Mouse (Mus musculus) spleen, postnatal 0 days (tissue): ENCODE measurements around the gene Vwf. TPM values are rescaled to one million over a fixed set of nuclear protein-coding genes. Genes with fewer than 3 reads are reported as not detected.

Experiments used
- polyA plus RNA-seq: library from polyadenylated mRNA; unstranded; fragments of >200 nt; fragmentation: Nextera tagmentation; extraction: Ambion mirVana; gene quantifications from 2 replicates; pipeline ENCODE4 v1.2.1, GENCODE M21; 2015

The Vwf gene
- 13.5 and 14.3 TPM in 2 replicates for polyA plus RNA-seq

GRCm38 (mm10) chr6:125546474-125546873, at the start of gene Vwf:
Gene Vwf (plus strand): TSS chr6:125546774.

DNA sequence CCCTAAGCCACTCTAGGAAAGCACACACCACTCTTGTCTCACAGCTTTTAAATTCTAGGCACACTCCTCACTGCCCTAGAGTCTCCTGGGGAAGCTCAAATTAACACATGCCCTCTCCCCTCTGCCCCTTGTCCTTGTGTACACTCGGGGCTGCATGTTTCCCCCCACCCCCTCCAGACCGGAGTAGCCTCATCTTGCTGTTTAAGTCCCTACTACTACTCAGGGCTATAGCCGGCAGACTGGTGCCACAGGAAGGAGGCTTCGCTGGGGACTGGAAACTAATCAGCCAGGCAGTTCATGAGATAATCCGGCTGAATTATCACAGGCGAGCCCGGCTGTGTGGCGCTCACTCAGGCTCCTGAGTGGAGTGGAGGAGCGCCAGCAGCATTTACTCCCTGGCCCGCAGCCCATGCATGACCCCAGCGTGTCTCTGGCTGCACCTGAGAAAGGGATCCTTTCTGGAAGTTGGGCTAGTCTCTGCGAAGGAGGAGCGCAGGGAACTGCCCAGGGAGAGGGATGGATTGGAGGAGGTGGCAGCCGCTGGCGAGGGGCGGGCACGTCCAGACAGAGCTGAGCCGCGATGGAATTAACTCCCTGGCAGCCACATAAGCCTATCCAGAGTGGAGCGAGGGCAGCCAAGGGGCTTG, 143.6 kb downstream of the Vwf start, which contains the start of gene Ano2:
Ano2 (plus strand) TSS at position 363 of the 647 bp plus-strand sequence.

Other genes starting within 250 kb of the Vwf start
- gene Ltbr, start 232.9 kb upstream of the Vwf start, polyA plus RNA-seq: 20.9 and 27.0 TPM in 2 replicates
- 1.3 and 1.9 TPM in 2 replicates for gene Scnn1a, start 226.1 kb upstream of the Vwf start, polyA plus RNA-seq
- gene Tnfrsf1a, start 197.4 kb upstream of the Vwf start, polyA plus RNA-seq: 38.0 and 49.0 TPM in 2 replicates
- 0.07 and 0.10 TPM in 2 replicates for gene Plekhg6, start 166.0 kb upstream of the Vwf start, polyA plus RNA-seq
- gene Cd9, start 52.0 kb upstream of the Vwf start, polyA plus RNA-seq: 78.8 and 88.9 TPM in 2 replicates
- 0.04 and 0.05 TPM in 2 replicates for gene Ano2, start 143.6 kb downstream of the Vwf start, polyA plus RNA-seq